Mouse (Mus musculus) embryonic facial prominence, embryonic 11.5 days (tissue): ENCODE data around the gene Krt7. TPM values are rescaled to one million over a fixed set of nuclear protein-coding genes. Genes with fewer than 3 reads are reported as not detected.

Source experiments
- ATAC-seq: fragments of 200-750 bp; cut with Nextera tagmentation; replicated peaks from 2 replicates; pipeline ENCODE4 v1.8.0; 2017; ENCODE audit warnings: low read depth; ENCODE audit not compliant: insufficient number of reproducible peaks, low FRiP score, low TSS enrichment
- DNase-seq: peaks from one replicate; pipeline ENCODE4 v3.0.0-alpha.2; 2015; ENCODE audit warnings: low spot score
- H3K27ac ChIP-seq: fragments of 300-500 bp; sonication (generic); replicated peaks from 2 replicates; pipeline ENCODE4 v1.5.1; 2014; ENCODE audit warnings: mild to moderate bottlenecking, low read depth, low read length, control low read depth
- H3K27me3 ChIP-seq: fragments of 300-500 bp; sonication (generic); 2 replicates; pipeline ENCODE4 v1.6.1; 2014; ENCODE audit warnings: mild to moderate bottlenecking, low read length, moderate library complexity, mixed read lengths; ENCODE audit not compliant: control insufficient read depth, insufficient read depth
- H3K36me3 ChIP-seq: fragments of 300-500 bp; sonication (generic); replicated peaks from 2 replicates; pipeline ENCODE4 v1.6.1; 2014; ENCODE audit warnings: low read depth, mild to moderate bottlenecking, low read length, moderate library complexity, mixed read lengths; ENCODE audit not compliant: control insufficient read depth, insufficient read depth
- H3K4me1 ChIP-seq: fragments of 300-500 bp; sonication (generic); 2 replicates; pipeline ENCODE4 v1.6.1; 2014; ENCODE audit warnings: low read length, mixed read lengths; ENCODE audit not compliant: control insufficient read depth, insufficient read depth
- H3K4me2 ChIP-seq: fragments of 300-500 bp; sonication (generic); 2 replicates; pipeline ENCODE4 v1.6.1; 2014; ENCODE audit warnings: low read depth, mild to moderate bottlenecking, control low read depth, low read length, moderate library complexity
- H3K4me3 ChIP-seq: fragments of 300-500 bp; sonication (generic); 2 replicates; pipeline ENCODE4 v1.5.1; 2014; ENCODE audit warnings: low read depth, low read length, control low read depth
- H3K9ac ChIP-seq: fragments of 300-500 bp; sonication (generic); replicated peaks from 2 replicates; pipeline ENCODE4 v1.6.1; 2014; ENCODE audit warnings: mild to moderate bottlenecking, control low read depth, low read length
- H3K9me3 ChIP-seq: fragments of 300-500 bp; sonication (generic); replicated peaks from 2 replicates; pipeline ENCODE4 v1.6.1; 2016; ENCODE audit warnings: mild to moderate bottlenecking, low read length, inconsistent platforms, mixed read lengths; ENCODE audit not compliant: control insufficient read depth
- WGBS: fragments of 180-500 bp; shearing (Covaris S2); extraction: QIAGEN DNeasy Blood & Tissue Kit; methylation state at CpG from one replicate; pipeline ENCODE4 v1.1.7; 2014; 5-methylcytosine and 5-hydroxymethylcytosine counted together
- polyA plus RNA-seq: library from polyadenylated mRNA; unstranded; fragments of >200 nt; fragmentation: Nextera tagmentation; extraction: Ambion mirVana; gene quantifications from 2 replicates; pipeline ENCODE4 v1.2.1, GENCODE M21; 2014

Krt7 gene
- polyA plus RNA-seq, 1 experiment from 2014 or later, result 9.4 TPM

DNA sequence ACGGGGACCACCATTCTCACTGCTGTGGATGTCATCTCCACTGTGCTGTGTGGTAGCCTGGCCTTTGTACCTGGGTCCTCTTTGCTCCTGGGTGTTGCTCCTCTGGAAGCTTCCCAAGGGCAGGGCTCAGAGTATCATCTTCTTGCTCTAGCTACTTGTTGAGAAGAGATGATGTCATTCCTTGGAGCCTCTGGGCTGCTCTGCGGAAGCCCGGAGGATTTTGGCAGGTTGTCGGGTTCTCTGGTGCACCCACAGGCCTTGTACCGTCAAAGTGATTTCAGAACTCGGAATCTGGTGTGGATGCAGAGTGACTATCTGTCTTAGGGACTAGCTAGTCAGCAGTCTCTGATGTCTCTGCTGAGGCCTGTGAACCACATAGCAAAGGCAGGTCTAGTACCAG lies 25.8 kb upstream of the Krt7 start:
- no peaks in the 10 kb centered on the region for H3K36me3 ChIP-seq
- H3K9me3 ChIP-seq, result no peaks in the 10 kb centered on the region
- H3K4me1 ChIP-seq, result no peaks in the 10 kb centered on the region
- ATAC-seq (no peak), DNase-seq (no peak)
- H3K27ac ChIP-seq, result no peak overlapping the region
- H3K4me2 ChIP-seq, result no peak overlapping the region
- no peak overlapping the region for H3K9ac ChIP-seq
- WGBS, result 86% methylated on average over 6 of the region's 6 CpGs
- no peak overlapping the region for H3K4me3 ChIP-seq
- H3K27me3 ChIP-seq, result no peaks in the 10 kb centered on the region

DNA sequence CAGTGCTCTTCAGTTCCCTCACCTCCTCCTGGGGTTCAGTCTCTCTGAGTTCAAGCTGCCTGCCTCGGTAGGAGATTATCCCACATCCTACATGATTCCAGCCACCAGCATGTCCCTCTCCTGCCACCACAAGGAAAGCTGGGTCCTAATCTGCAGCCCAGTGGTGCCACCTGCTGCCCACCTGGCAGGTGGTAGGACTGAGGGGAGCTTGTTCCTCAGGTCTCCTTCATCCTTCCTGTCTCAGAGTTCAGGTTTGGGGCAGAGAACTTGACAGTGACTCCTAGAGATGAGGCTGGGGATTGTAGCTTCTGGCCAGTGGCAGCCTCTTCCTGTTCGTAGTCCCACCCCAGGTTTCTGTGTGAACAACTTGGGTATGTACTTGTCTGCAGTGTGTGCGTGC lies 23.7 kb upstream of the Krt7 start:
- H3K4me2 ChIP-seq, result no peak overlapping the region
- no peak overlapping the region for H3K9ac ChIP-seq
- DNase-seq (no peak), ATAC-seq (no peak)
- H3K36me3 ChIP-seq, result no peaks in the 10 kb centered on the region
- H3K27ac ChIP-seq, result no peak overlapping the region
- H3K27me3 ChIP-seq, result no peaks in the 10 kb centered on the region
- WGBS, result 62% methylated on average over 3 of the region's 3 CpGs
- H3K4me3 ChIP-seq, result no peak overlapping the region
- H3K9me3 ChIP-seq, result no peaks in the 10 kb centered on the region
- H3K4me1 ChIP-seq, result no peaks in the 10 kb centered on the region

DNA sequence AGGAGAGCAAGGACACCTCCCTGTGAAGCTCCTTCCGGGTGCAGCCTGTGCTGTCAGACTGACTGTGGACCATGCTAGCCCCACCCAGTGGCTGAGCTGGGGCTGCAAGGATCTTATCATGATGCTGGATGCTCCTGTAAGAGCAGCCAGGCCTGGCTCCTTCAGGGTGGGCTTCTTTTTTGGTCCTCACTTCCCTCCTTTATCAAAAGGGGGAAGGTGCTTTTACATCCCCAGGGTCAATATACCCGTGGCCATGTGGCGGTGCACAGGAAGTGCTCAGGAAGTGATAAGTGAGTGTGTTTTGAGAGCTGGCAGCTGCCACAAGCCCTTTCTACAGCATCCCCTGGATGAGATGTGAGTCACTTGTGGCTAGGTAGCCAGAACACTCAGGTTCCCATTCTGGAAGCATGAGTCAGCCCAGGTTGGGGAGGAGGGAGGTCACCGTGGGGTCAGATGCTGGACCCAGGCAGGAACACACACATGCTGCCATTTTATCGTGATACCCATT lies 22.8 kb upstream of the Krt7 start:
- Histone ChIP-seq H3K9ac (no peak overlapping the region), H3K4me2 (no peak overlapping the region), H3K27ac (no peak overlapping the region), H3K9me3 (no peaks in the 10 kb centered on the region), H3K4me1 (no peaks in the 10 kb centered on the region), H3K27me3 (no peaks in the 10 kb centered on the region), H3K4me3 (no peak overlapping the region), H3K36me3 (no peaks in the 10 kb centered on the region)
- DNase-seq, result no peak
- 53% methylated on average over 5 of the region's 5 CpGs for WGBS
- no peak for ATAC-seq

DNA sequence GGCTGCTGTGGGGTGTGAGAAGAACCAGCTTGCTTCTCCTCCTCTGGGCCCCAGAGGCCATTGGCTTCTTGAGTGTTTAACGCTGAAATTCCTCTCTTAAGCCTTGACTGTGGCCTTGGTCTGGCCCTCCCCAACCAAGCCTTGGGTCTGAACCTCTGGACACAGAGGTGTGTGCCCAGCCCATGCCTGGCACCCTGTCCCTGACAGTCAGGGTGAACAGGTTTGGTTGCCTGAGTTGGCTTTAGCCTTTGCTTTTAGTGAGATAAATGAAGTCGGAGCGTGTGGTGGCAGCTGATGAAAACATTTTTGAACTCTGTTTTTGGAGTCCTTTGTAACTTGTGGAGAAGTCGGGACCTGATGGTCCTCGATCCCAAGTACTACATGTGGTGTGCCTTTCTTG lies 20.6 kb upstream of the Krt7 start:
- Histone ChIP-seq H3K4me2 (no peak overlapping the region), H3K4me1 (no peaks in the 10 kb centered on the region), H3K9me3 (no peaks in the 10 kb centered on the region), H3K4me3 (no peak overlapping the region), H3K9ac (no peak overlapping the region), H3K36me3 (no peaks in the 10 kb centered on the region), H3K27me3 (no peaks in the 10 kb centered on the region), H3K27ac (no peak overlapping the region)
- DNase-seq, result no peak
- no peak for ATAC-seq
- 87% methylated on average over 5 of the region's 5 CpGs for WGBS

DNA sequence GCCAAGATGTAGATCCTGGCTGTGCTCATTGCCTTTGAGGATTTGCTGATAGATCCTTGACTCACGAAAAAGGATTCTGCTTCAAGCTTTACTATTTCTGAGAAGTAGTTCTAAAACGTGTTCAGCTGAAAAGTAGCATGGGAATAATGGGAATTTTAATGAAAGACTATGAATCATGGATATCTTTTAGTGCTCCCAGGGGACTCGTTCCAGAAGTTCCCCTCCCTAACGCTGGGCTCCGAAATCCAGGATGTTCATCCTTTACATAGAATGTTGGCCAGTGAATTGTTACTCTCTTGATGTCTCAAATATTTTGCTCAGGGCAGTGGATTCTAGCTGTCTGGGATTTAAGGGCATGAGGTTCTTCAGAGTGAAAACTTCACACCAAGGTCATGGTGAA lies 18.6 kb upstream of the Krt7 start:
- Histone ChIP-seq H3K36me3 (no peaks in the 10 kb centered on the region), H3K9ac (no peak overlapping the region), H3K27me3 (no peaks in the 10 kb centered on the region), H3K4me2 (no peak overlapping the region), H3K27ac (no peak overlapping the region), H3K4me1 (no peaks in the 10 kb centered on the region), H3K9me3 (no peaks in the 10 kb centered on the region), H3K4me3 (no peak overlapping the region)
- ATAC-seq (no peak), DNase-seq (no peak)
- WGBS, result 86% methylated on average over 5 of the region's 5 CpGs

DNA sequence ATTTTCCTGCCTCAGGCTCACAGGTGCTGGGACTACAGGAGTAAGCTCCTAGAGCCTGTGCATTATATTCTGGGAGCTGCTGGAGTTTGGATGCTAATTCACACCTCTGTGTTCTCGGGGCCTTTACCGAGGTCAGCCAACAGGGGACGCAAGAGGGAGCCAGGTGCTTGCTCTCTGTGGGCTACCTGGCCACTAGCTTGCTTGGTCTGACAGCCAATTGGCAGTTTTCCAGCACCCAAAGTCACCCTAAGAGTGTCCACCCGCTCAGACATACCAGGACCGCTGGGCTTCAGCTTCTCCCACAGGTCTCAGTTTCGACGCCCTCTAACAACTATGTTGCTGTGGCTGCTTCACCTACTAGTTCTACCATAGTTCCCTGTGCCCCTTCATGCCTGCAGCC lies 15.9 kb upstream of the Krt7 start:
- Histone ChIP-seq H3K27ac (no peak overlapping the region), H3K4me1 (no peaks in the 10 kb centered on the region), H3K27me3 (no peaks in the 10 kb centered on the region), H3K4me2 (no peak overlapping the region), H3K9me3 (no peaks in the 10 kb centered on the region), H3K4me3 (no peak overlapping the region), H3K36me3 (no peaks in the 10 kb centered on the region), H3K9ac (no peak overlapping the region)
- ATAC-seq, result no peak
- DNase-seq, result no peak
- 54% methylated on average over 7 of the region's 7 CpGs for WGBS

DNA sequence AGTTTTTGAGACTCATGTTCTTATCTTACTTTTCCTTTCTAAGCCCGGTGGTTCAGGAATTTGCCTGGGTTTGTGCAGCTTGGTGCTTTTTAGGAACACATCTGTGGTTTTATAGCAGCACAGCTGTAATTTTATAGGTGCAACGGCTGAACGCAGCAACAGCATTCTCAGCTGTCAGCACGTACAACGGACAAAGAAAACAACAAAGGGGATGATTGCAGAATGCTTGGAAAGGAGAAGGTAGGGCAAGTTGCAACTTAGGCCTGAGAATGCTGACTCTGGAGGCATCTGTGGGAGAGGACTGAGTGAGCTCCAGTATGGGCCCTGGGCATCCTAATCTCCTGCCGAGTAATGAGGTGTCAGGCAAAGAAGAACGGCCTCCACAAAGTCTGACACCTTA lies 14.4 kb upstream of the Krt7 start:
- ATAC-seq (no peak), DNase-seq (no peak)
- H3K9me3 ChIP-seq, result no peaks in the 10 kb centered on the region
- no peak overlapping the region for H3K9ac ChIP-seq
- WGBS, result 63% methylated on average over 7 of the region's 7 CpGs
- H3K27ac ChIP-seq, result no peak overlapping the region
- H3K27me3 ChIP-seq, result no peaks in the 10 kb centered on the region
- no peak overlapping the region for H3K4me2 ChIP-seq
- H3K36me3 ChIP-seq, result no peaks in the 10 kb centered on the region
- H3K4me1 ChIP-seq, result no peaks in the 10 kb centered on the region
- no peak overlapping the region for H3K4me3 ChIP-seq

DNA sequence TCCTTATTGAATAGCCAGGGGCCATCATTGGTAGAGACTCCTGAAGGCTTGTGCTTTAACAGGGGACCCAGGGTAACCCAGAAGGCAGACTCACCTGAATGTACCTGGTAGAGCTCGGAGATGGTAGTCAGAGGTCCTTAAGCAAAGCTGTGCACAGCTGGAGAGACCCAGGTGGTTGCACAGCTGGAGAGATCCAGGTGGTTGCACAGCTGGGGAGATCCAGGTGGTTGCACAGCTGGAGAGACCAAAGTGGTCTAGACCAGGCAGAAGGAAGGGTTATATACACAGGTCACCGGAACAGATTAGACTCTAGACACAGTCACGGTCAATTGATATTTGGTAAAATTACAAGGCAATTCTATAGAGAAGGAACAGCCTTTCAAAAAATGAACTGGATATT lies 13.9 kb upstream of the Krt7 start:
- Histone ChIP-seq H3K36me3 (no peaks in the 10 kb centered on the region), H3K9ac (no peak overlapping the region), H3K9me3 (no peaks in the 10 kb centered on the region), H3K27me3 (no peaks in the 10 kb centered on the region), H3K27ac (no peak overlapping the region), H3K4me3 (no peak overlapping the region), H3K4me1 (no peaks in the 10 kb centered on the region), H3K4me2 (no peak overlapping the region)
- ATAC-seq (no peak), DNase-seq (no peak)
- WGBS, result 61% methylated on average over 3 of the region's 3 CpGs
